Mouse (Mus musculus): ENCODE measurements at regions not wholly inside any gene's neighbourhood (a gene's known extent, or its start where the extent isn't known, plus 50 kb on each side); places are given as distances from the start of the nearest gene placed in this dataset.

DNA sequence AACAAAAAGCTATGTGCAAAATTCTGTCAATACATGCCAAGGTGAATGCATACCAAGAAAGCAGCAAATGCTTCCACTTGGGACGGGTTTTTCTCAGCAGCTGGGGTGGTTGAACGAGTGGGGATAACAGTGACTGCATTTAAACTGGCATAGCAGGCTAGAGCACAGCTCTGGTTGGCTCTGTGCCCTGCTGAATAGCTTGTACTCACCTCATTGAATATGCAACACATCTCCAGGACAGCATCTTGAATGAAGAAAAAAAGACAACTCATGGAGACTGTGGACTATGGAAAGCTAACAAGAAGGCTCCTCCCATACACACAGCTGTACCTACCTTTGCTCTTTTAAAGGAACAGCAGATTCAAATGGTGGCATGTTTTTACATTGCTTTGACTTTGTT, 111.2 kb upstream of the Fbxo33 start:
- TF ChIP-seq MAX (IDR thresholded peaks at IDR 0.05; ENCODE audit: low read depth) = no peak
- no peak for TF ChIP-seq POLR2A (IDR thresholded peaks at IDR 0.05; ENCODE audit: insufficient read length, low read depth)
- no peak for TF ChIP-seq CEBPB (IDR thresholded peaks at IDR 0.05; ENCODE audit: insufficient read depth, poor library complexity, severe bottlenecking)
- no peak for TF ChIP-seq TCF12 (IDR thresholded peaks at IDR 0.05; ENCODE audit: insufficient read depth, poor library complexity, severe bottlenecking)
- TF ChIP-seq E2F4 (IDR thresholded peaks at IDR 0.05; ENCODE audit: insufficient read depth) = no peak
- no peak for TF ChIP-seq REST (IDR thresholded peaks at IDR 0.05; ENCODE audit: insufficient read depth, insufficient read length)
- TF ChIP-seq TCF3 (IDR thresholded peaks at IDR 0.05; ENCODE audit: insufficient read length, low read depth) = no peak
- no peak for TF ChIP-seq MYOG (IDR thresholded peaks at IDR 0.05; ENCODE audit: control insufficient read depth in 1 of 3, insufficient read depth in 1 of 3, insufficient read length in 2 of 3, low read depth in 2 of 3)
- no peak for TF ChIP-seq USF1 (IDR thresholded peaks at IDR 0.05; ENCODE audit: low read depth)
- no peak for TF ChIP-seq POLR2AphosphoS2 (IDR thresholded peaks at IDR 0.05; ENCODE audit: insufficient read length, low read depth)

Measured in myocyte (in vitro differentiated cells).